Mouse (Mus musculus): ENCODE data around the gene Olfr1217.

DNA sequence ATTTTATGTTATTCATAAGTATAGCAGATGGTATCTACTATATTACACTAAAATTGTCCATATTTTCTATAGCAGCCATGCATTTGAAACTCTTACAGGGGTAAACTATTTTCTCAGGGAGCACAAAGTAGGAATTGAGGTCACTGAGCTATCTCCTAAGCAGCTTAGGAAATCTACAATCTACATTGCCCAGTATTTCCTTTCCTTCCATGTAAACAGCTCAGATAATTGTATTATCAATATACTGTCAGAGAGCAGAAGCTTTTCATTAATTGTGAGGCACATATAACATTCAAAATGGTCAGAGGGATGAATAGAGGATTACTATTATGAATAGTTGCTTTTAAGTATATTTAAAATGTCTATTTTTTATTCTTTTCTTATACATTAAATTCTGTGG lies 49.6 kb upstream of the Olfr1217 start:
- TF ChIP-seq CTCF (IDR thresholded peaks at IDR 0.05; ENCODE audit: low read depth) (no peak), EP300 (optimal IDR thresholded peaks at IDR 0.05) (no peak)
